Mouse (Mus musculus): ENCODE results near the gene Atp8a2.
"Not testable (repeated sequence)": the region's sequence is repeated elsewhere in the genome, so short reads cannot be mapped to it uniquely, and the experiment has no call there.

The Atp8a2 gene

DNA sequence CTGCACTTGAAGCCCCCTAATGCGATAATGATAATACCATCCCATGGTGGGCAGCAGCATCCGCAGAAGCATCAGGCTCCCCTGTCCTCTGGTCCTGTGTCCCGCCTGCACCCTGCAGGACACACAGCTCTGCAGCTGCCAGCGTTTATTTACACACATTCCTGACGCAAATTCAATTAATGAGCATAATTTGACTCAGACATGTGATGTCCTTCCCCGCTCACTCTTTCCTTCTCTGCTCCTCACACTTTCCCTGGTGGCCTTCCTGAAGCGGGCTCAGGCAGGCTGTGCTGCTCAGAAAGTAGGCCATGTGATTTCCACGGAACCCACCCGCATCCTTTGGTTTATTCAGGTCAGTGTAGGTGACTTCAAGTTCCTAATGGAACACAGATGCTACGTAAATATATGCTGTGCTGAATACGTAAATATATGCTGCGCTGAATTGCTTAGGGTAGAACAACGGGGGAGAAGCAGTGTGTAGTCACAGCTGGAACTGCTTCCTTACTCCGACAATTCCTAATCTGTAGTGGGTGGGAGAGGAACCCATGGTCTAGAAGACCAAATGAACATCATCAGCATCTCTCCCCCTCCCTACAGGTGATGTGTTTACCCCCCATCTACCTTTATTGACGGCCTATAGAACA is 437.7 kb downstream of the Atp8a2 start:
- DNase-seq: peak; percentile 5

DNA sequence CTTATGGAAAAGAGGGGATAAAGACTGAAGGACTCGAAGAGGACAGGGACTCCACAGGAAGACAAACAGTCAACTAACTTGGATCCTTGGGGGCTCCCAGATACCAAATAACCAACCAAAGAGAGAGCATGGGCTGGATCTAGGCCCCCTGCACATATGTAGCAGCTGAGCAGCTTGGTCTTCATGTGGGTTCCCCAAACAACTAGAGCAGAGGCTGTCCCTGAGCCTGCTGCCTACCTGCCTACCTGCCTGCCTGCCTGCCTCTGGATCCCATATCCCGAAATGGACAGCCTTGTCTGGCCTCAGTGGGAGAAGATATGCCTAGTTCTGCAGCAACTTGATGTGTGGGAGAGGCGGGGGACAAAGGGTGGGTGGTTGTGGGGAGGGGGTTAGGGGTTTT is 444.6 kb downstream of the Atp8a2 start:
- DNase-seq: no peak

DNA sequence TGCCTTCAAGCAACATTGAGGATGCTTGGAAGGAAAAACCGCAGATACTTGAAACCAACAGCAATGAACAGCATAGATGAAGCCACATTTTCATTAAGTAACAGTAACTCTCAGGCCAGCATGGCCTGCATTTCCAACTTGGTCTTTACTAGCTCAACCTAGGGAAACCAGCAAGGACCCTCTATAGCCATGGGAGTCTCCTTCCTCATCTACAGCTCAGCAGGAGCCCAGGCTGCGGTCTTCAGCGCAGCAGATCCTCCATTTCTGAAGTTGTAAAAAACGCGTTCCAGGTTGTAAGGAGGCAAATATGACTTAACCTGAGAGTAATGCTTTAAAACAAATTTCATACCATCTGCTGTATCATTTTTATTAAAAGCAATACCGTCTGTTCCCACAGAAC is 447.0 kb downstream of the Atp8a2 start:
- DNase-seq: no peak

DNA sequence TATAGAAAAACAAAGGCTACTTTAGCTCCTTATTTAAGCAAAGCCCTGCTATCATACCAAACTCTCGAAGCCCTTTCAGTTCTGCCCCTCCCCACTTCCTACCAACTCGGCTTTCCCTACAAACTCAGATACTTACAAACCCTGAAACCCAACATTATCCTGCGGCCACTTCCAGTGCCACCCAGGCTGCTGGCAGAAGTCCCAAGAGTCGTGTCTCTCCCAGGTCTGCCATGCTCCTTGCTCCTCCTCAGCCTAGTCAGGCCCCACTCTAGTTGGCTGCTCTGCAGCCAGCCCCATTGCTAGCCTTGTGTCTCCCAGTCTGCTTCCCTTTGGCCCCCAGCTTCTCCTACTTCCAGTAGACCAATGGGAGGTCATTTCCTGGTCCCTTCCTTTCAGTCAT is 451.3 kb downstream of the Atp8a2 start:
- DNase-seq: no peak

DNA sequence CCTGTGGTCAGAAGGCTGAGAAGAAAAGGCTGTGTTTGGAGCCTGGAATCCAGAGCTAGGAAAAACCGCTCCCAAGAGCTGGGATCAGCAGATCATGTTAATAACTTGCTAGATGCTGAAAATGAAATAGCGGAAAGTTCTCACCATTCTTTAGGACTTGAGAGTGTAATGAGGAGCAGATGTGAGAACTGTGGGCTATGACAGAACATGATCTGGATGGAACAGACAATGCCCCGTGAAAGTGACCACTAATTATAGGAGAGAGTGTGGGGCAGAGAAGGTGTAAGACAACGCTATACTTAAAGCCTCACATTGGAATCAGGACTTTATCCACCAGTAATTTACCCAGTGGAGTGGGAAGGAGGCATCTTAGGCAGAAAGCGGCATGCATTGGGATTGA is 455.2 kb downstream of the Atp8a2 start:
- DNase-seq: no peak

DNA sequence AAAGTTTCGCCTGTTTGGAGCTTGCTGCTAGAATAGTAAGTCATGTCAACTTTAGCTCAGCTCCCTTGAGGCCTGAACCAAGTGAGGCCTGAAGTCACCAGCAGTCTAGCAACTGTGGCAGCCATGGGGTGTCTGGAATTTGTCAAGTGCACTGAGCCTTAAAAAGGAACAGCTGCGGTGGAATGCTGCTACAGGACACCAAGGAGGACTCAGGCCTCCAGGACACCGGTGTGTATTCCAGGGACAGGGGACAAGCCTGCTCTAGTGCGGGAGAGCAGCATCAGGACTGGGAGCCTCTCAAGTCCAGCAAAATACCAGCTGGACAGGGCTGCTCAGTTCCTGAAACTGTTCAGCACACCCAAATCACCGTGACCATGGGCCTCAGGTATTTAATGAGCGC is 457.5 kb downstream of the Atp8a2 start:
- no peak for DNase-seq

DNA sequence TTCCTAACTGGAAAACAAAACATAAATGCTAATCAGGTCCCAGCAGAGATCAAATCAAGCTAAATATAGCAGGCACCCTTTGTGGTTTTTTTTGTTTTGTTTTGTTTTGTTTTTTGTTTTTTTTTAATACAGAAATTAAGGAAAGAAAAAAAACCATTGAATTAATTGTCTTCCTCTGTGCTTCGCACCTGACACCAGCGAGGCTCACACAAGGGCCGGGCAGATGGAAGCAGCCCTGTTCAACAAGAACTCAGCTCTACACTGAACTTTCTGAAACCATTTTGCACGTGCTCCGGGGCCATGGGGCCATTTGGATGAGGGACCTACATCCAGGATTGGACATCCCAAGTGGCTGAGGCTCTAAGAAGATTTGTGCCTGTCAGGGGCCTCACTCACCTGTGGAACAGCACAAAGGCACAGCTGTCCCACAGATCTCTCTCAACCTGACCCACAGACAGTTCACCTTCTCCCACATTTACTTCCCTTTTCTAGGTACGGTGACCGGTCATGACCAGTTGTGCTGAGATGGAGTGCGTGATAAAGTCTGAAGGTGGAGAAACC is 459.2 kb downstream of the Atp8a2 start:
- DNase-seq: no peak

DNA sequence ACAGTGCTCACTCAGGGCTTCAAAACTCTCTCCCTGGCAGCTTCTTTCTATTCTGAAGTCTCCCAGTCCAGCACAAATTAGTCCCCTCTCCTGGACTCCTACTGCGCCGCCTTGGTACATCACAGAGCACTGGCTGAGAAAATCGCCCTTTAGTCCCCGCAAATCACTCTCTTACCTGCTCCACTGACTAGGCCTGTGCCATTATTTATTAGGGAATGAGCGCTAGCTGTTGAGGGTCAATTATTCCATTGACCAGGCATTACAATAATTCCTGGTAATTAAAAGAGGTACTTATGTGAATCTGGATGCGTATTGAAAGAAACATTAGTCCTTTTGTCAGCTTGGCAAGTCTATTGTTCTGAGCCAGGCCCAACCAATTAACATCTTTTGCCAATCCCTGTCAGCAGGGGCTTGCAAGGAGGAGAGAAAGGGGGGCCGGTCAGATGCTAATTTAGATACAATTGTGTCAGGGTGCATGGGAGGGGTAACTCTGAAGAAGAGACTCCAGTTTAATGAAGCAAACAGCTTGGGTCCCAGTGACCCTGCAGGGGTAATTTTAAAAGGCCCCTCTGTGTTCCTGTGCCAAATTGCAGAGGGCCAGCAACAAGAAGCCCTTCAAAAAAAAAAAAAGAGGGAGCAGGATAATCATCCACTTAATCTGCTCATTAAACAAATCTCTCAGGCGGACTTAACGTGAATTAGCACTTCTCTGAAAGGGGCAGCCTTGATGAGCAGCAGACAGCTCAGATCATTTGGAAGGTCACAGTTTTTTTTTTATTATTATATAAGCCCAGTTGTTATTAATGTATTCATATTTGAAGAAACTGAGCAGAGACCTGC is 459.9 kb downstream of the Atp8a2 start:
- no peak for DNase-seq

DNA sequence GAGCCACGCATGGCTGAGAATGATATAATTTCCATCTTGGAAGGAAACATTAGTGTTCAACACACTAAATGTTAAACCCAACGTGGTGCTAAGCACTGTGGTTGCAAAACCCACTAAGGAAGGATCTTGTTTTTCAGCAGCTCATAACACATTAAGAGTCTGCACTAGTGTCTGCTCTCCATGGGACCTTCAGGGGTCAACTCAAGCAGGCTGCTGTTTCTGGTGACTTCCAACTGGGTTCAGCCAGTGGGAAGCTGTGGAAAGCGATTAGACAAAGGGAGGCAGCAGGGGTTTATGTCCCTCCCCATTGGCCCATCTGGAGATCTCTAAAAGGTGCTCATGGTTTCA is 467.0 kb downstream of the Atp8a2 start:
- DNase-seq: no peak

DNA sequence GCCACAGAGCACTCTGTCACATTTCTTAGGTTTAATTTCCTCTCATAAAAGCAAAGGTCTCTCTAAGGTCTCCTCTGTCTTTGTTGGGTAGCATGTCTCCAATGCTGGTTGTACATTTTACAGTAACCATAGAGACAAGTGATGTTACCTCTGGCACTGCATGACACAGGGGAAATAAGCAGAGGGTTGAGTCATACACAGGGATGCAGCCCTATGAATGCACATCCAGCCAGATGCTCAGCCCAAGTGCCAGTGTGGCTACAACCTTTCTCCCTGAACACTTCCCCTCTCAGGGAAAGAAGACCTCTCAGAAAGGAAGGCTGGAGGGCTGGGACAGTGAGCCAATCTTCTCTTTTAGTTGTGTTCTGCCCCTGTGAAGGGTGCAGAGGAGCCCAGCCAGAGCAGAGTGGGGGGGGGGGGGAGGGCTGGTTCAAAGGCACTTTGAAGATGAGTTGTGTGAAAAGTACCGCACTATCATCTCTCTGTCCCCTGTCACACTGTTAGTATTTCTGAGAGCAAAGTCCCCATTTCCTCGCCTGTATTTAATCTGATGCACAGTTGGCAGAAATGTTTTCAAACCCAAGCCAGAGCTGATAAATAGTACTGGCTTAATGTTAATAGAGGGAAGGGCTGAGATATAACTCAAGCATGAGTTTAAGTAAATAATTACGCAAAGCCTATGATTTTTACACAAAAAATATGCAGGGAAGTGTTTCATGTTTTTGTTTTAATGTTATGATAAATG is 467.5 kb downstream of the Atp8a2 start:
- DNase-seq: no peak

DNA sequence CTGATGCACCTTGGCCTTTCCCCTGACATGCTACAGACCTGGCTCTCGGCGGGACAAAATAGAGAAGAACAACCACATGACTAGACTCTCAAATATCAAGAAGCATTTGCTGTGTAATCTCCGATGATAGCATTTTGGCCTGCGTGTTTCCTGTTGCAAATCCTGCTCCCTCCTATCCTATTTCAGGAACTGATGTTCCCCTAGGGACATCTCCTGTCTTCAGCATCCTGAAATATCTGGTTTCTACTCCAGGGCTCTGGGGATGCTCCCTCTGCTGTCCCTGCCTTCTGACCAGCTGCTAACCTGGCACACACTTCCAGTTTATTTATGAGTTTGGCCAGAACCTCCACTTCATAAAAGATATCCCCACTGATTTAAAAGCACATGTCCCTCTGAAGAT is 470.0 kb downstream of the Atp8a2 start:
- DNase-seq: peak; percentile 40

DNA sequence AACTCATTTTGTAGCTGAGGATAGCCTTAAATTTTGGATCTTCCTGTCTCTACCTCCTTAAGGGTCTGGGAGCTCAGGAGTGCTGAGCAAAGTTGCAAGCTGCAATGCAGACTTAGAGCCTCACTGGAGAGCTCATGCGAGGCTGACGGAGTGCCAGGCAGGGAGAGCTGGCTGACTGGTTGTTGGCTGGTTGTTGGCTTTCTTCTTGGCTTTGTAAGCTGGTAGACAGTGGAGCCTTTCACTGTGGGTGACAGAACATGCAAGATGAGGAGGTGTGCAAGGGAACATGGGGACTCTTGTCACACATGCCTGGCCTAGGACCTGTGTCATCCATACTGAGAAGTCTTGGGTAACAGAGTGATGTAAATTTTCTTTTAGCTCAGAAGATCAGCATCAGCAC is 473.8 kb downstream of the Atp8a2 start:
- no peak for DNase-seq

DNA sequence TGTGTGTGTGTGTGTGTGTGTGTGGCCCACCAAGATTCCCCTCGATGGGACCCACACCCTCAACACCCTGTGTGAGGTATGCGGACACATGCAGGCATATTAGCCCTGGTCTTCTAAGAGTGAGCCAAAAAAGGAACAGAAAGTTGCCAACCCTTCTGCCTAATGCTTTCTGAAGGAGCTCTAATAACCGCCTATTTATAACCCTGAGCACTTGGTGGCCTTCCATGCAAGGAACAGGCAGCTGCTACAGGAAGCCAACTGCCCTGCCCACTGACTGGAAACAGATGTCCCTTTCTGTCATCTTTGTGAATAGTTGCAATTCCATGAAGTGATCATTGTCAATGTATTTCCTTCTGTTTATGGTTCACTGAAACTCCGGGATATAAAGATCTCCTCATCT is 475.0 kb downstream of the Atp8a2 start:
- DNase-seq: peak; percentile 15

DNA sequence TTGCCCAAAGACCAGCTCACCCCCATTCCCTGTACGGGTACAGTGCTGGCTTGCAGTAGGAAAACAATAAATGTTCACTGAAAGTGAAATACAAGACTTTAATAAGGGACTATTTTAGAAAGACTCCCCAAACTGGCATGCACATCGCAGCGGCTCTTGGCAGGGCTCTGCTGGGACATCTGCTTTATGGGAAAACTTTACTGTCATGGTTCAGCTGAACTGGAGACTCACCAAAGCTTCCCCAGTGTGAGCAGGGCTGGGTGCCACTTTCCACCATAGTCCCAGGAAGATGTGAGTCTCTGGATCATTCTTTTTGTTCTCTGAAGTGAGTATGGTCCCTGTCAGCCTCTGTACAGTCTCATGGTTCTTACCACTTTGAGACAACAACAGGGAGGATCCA is 475.6 kb downstream of the Atp8a2 start:
- no peak for DNase-seq

DNA sequence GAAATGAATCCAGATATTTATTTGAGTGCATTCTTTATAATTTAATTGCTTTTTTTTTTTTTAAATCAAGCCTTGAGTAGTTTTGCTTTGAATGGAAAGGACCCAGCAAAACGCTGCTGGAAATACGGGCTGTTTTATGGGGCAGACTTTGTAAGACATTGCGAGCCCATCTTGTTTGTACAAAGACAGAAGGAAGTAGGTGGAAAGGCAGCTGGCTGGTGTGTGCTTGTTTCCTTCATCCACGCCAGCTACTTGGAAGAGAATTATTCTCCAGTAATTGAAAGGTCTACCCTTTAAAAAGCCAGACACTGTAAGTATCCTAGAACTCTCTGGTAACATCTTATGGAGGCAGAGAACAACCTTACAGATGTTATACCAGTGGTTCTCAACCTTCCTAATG is 476.6 kb downstream of the Atp8a2 start:
- no peak for DNase-seq

DNA sequence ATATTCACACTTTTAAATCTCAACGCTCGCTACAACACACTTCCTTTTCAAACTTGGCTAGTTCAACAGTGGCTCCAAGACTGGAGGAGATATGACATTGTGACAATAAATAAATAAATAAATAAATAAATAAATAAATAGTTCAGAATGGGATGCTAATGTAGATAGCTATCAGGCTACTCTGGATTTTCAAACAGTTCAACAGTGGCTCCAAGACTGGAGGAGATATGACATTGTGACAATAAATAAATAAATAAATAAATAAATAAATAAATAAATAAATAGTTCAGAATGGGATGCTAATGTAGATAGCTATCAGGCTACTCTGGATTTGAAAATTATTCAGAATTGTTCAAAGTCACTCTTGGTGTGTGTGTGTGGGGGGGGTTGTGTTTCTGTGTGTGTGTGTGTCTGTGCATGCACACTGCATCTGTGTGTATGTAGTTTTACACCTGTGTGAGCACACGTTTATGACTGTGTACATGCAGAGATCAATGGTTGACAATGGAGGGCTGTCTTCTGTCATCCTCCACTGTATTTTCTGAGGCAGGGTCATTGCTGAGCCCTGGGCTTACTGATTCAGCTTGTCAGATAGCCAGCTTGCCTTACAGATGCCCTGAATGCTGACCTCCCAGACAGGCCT is 480.4 kb downstream of the Atp8a2 start:
- DNase-seq: not testable (repeated sequence)

DNA sequence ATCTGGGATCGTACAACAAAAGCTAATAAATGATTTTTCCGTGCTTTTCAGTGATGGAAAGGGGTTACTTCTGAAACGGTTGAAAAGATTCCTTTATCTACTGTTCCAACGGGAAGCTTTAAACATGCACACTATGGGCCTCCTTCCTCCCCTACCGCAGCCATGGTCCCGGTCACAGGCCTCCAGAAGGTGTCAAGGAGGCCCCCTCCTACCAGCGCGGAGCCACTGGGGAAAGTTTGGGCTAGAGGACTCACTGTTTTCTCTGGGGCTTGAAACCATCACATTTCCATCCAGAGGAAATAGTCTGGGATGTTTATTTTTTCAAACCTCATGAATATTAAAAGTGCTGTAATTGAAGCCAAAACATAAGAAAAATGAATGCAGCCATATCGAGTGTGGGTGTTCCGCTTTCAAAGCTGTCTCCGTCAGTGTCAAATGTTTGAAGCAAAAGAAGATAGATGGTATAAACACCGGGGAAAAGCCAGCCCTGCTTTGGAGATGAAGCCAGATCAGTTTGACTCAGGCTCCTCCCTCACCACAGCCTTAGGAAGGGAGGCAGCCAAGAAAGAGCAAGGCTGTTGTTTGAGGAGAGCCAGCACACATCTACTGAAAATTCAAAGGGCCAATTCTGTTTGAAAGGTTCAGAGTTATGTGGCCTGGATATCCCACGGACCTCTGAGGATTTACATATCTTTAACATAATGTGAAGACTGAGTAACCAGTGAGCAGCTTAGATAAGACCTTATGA is 481.1 kb downstream of the Atp8a2 start:
- no peak for DNase-seq

DNA sequence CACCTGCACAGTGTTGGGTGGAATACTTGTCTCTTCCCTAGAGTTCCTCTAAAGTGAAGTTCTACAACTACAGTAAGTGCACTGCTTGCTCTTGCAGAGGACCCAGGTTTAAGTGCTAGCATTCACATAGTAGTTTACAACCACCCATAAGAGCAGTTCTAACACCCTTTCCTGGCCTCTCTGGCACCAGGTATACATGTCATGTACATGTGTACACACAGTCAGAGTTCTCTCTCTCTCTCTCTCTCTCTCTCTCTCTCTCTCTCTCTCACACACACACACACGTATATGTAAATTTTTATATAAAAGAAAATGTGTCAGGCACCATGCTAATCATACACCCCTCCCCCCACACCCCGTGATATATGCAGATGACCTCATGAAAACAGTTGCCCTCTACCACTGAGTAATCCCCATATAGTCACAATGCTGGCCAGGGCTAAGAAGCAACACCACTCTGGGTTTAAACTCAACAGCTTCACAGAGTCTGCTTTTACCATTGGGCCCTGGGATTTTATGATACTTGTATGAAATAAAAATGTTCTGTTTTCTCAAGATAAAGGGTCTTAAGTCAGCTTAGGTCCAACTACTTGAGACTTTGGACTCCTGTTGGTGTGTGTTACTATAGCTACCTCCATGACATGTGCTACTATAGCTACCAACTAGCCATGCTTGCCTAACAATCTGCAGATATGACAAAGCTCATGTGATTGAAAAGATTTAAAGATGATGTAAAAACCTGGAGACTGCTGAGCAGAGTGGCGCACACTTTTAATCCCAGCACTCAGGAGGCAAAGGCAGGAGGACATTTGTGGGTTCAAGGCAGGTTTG is 487.3 kb downstream of the Atp8a2 start:
- DNase-seq: no peak

DNA sequence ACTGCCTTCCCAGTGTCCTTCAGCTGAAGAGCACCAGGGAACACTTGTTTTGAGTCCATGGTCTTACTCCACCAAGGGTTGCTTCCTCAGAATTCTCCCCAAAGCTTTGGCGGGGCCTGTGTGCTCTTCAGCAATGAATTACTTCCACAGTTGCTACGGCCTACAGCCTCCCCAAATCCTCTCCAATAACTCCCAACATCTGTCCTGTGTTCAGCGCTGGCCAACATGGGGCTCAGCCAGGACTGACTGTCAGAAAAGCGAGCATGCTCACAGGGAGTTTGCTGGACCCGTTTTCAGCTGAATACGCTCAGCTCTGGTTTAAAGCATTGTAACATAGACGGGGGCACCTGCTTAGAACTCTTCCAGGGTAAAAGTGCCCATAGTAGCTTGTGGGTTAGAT is 489.0 kb downstream of the Atp8a2 start:
- no peak for DNase-seq

DNA sequence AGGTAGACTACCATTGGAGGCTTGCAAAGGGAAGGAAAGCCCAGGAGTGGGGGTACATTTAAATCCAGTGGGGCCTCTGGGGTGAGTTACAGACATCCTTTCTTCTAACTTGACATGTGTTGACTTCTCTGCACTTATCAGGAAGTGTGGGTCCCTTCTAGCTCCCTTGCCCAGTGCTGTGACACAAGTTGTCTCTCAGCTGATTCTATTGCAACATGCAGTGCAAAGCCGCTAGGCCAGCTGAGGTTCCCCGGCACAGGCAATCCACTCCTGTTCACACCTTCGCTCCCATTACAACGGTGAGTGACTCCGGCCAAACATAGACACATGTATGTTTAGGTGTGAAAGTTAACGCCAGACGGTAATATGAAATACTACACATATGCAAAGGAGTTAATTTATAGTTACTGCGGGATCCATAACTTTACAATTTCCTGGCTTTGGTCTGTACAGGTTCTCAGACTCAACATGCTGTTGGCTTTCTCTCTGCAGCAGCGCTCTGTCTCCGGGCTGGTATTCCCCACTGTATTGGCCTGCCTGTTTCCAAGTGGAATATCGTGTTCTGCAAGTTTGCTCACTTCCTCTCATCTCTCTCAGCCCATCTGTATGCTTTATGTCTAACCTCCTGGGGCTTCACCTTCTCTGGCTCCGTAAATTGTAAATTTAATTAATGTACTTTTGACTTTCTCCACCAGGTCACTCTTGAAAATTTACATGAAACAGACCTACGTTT is 491.5 kb downstream of the Atp8a2 start:
- no peak for DNase-seq

DNA sequence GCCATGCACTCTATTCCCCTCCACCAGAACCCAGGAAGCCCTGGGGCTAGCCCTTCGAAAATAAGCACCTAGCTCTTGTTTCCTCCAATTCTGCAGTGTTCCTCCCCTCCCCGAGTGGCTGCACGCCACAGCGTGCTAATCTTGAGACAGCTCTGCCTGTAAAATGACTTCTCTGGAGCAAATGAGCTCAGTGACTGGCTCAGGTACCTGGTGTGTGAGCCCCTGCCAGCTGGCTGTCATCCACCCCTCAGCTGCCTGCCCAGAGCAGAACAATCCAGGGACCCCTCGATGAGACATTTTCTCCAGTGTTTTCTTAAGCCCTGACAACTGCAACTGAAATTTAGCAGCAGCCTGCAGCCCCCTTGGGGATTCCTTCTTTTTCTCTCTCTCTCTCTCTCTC is 495.5 kb downstream of the Atp8a2 start:
- DNase-seq: no peak

Data from kidney, adult 9 months (tissue).